Comparison of ENCODE assay signal across 8 mouse cellular contexts in the genomic region with DNA sequence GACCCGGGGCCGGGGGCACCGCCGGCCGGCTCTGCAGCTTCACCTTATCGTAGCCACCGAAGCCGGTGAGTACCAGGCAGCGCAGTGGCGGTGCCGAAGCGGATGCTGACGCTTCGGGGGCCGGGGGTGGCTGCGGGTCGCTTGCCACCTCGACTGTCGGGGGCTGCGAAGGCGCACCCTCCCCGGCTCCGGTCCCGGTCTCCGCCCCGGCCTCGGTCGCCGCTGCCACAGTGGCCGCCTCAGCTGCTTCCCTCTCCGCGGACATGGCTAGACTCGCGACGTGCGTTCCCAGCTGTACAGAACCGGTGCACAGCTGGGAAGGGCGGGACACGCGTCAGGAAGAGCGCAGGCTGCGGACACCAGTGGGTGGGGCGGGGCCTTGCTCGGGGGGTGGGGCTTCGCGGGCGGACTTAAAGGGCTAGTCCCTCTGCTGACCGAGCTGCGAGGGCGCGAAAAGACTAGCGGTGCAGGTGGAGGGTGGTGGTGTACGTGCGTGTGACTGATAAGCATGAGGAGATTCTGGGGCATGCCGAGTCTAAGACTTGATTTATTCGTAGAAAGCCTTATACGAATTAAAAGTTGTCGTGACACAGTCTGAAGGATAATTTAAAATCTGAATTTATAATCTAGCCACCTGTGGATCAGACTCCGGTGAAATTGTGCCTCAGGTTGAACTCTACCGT. TPM values are rescaled to one million over a fixed set of nuclear protein-coding genes. Genes with fewer than 3 reads are reported as not detected.
DNase-seq lines count a peak whose midpoint lies in the region; ATAC-seq and TF ChIP-seq lines count a peak whose summit lies in the region.

A gene (minus strand): TSS at position 362 of the 683 bp plus-strand sequence.

- peak within 1 kb of the TSS; percentile 96 for H3K4me3 ChIP-seq in midbrain, postnatal 0 days (ENCODE audit: low read depth, low read length)

- H3K36me3 ChIP-seq in midbrain, postnatal 0 days (ENCODE audit: insufficient read depth, low read length) = peaks cover 13% of the 10 kb centered on the region; the same call in 1 of the 2 replicates

- H3K27ac ChIP-seq in midbrain, postnatal 0 days (ENCODE audit: low read depth, low read length) = peak within 1 kb of the TSS; percentile 92

- peak within 1 kb of the TSS; percentile 90 for H3K9ac ChIP-seq in midbrain, postnatal 0 days (replicated peaks; ENCODE audit: low read length, poor library complexity, severe bottlenecking)

- TF ChIP-seq CTCF in midbrain, postnatal 0 days (IDR thresholded peaks at IDR 0.05) = no peak

- no peak for DNase-seq in frontal cortex, postnatal 25 days (ENCODE audit: low spot score in 2 of 2)
- peak; percentile 80 for DNase-seq in embryo, embryonic 9.5 days (ENCODE audit: extremely low spot score)
- peak; percentile 70 for DNase-seq in heart, adult 8-10 months (ENCODE audit: low spot score)
- peak; percentile 55 to 60 for DNase-seq in kidney, adult 8-10 months
- peak; percentile 91 for DNase-seq in liver
- peak; percentile 87 for DNase-seq in midbrain, postnatal 0 days (ENCODE audit: low spot score)
- peak; percentile 61 to 71 for DNase-seq in spleen, postnatal 10 days (ENCODE audit: low spot score in 2 of 2)

- no peaks in the 10 kb centered on the region for H3K27me3 ChIP-seq in midbrain, postnatal 0 days (ENCODE audit: insufficient read depth, low read length)

- H3K4me2 ChIP-seq in midbrain, postnatal 0 days (ENCODE audit: low read depth, low read length, poor library complexity, severe bottlenecking) = peak within 1 kb of the TSS; percentile 85

- ATAC-seq in frontal cortex, adult (ENCODE audit: low TSS enrichment) = peak; percentile 42
- peak; percentile 62 for ATAC-seq in midbrain, postnatal 0 days (ENCODE audit: low FRiP score)

- WGBS in midbrain, postnatal 0 days = 1% methylated on average over 49 of the region's 60 CpGs

- peaks cover 23% of the 10 kb centered on the region for H3K4me1 ChIP-seq in midbrain, postnatal 0 days (ENCODE audit: insufficient read depth, low read length)

- H3K9me3 ChIP-seq in midbrain, postnatal 0 days (ENCODE audit: low read length) = no peaks in the 10 kb centered on the region

RNA-seq across cellular contexts. Expression of the gene that starts here (rescaled TPM):
- total RNA-seq in heart, adult 8-10 months (2022) = 10 to 100 TPM; 20.6 to 23.2 (median 21.8) TPM
- 313 and 334 TPM in 2 replicates for total RNA-seq in midbrain, postnatal 0 days (2014; rRNA removed)
- 143 and 146 TPM in 2 replicates for polyA plus RNA-seq in midbrain, postnatal 0 days (2015; fragmentation: Nextera tagmentation; extraction: Ambion mirVana)

Comparison
In these comparisons a context has a peak if more than half of its experiments do, and no peak if none do; other contexts are left out.
1. RNA of the gene that starts here (total RNA-seq): 313 to 334 TPM in midbrain, postnatal 0 days; 20.6 to 23.2 TPM in heart, adult 8-10 months; every median in the first group is over 10 times any median in the second.
2. DNase-seq: peak in embryo, embryonic 9.5 days (single experiment), heart, adult 8-10 months (single experiment), kidney, adult 8-10 months (2 of 2), liver (single experiment), midbrain, postnatal 0 days (single experiment) and spleen, postnatal 10 days (2 of 2); none in frontal cortex, postnatal 25 days (0 of 2).